Mouse (Mus musculus): ENCODE results near the gene Sytl3.
"Not testable (repeated sequence)": the region's sequence is repeated elsewhere in the genome, so short reads cannot be mapped to it uniquely, and the experiment has no call there.

Gene Sytl3

GRCm38 (mm10) chr17:6646841-6647240 lies 12.1 kb upstream of the Sytl3 start:
- DNase-seq (ENCODE audit: low spot score in 2 of 2): not testable (repeated sequence)

GRCm38 (mm10) chr17:6647452-6647851 lies 11.4 kb upstream of the Sytl3 start:
- not testable (repeated sequence) for DNase-seq (ENCODE audit: low spot score in 2 of 2)

- peak in 1 of 2 experiments; percentile 70 for DNase-seq (ENCODE audit: low spot score in 2 of 2)
Measured at GRCm38 (mm10) chr17:6650904-6651565, 7.9 kb upstream of the Sytl3 start.

- DNase-seq (ENCODE audit: low spot score in 2 of 2): not testable (repeated sequence)
Measured at GRCm38 (mm10) chr17:6653341-6653946, 5.4 kb upstream of the Sytl3 start.

- not testable (repeated sequence) for DNase-seq (ENCODE audit: low spot score in 2 of 2)
Measured at GRCm38 (mm10) chr17:6655087-6655511, 3.8 kb upstream of the Sytl3 start.

GRCm38 (mm10) chr17:6655567-6656281 lies 3.2 kb upstream of the Sytl3 start, which contains the start of gene Dynlt1f:
Gene Dynlt1f (minus strand): TSS chr17:6655900.
- DNase-seq (ENCODE audit: low spot score in 2 of 2): peak in 1 of 2 experiments; percentile 54

GRCm38 (mm10) chr17:6656471-6656870 lies 2.4 kb upstream of the Sytl3 start:
- not testable (repeated sequence) for DNase-seq (ENCODE audit: low spot score in 2 of 2)

- not testable (repeated sequence) for DNase-seq (ENCODE audit: low spot score in 2 of 2)
Measured at GRCm38 (mm10) chr17:6660589-6660988, 1.7 kb downstream of the Sytl3 start.

- not testable (repeated sequence) for DNase-seq (ENCODE audit: low spot score in 2 of 2)
Measured at GRCm38 (mm10) chr17:6661093-6661816, 2.4 kb downstream of the Sytl3 start.

GRCm38 (mm10) chr17:6662840-6663239 lies 3.9 kb downstream of the Sytl3 start:
- DNase-seq (ENCODE audit: low spot score in 2 of 2): not testable (repeated sequence)

- DNase-seq (ENCODE audit: low spot score in 2 of 2): not testable (repeated sequence)
Measured at GRCm38 (mm10) chr17:6665389-6665788, 6.5 kb downstream of the Sytl3 start.

GRCm38 (mm10) chr17:6668522-6668921 lies 9.6 kb downstream of the Sytl3 start:
- not testable (repeated sequence) for DNase-seq (ENCODE audit: low spot score in 2 of 2)

GRCm38 (mm10) chr17:6674297-6674696 lies 15.4 kb downstream of the Sytl3 start:
- not testable (repeated sequence) for DNase-seq (ENCODE audit: low spot score in 2 of 2)

- not testable (repeated sequence) for DNase-seq (ENCODE audit: low spot score in 2 of 2)
Measured at GRCm38 (mm10) chr17:6678063-6678462, 19.2 kb downstream of the Sytl3 start.

- not testable (repeated sequence) for DNase-seq (ENCODE audit: low spot score in 2 of 2)
Measured at GRCm38 (mm10) chr17:6681721-6682120, 22.8 kb downstream of the Sytl3 start.

- not testable (repeated sequence) for DNase-seq (ENCODE audit: low spot score in 2 of 2)
Measured at GRCm38 (mm10) chr17:6683702-6684101, 24.8 kb downstream of the Sytl3 start.

GRCm38 (mm10) chr17:6684464-6685287 lies 25.8 kb downstream of the Sytl3 start:
- DNase-seq (ENCODE audit: low spot score in 2 of 2): not testable (repeated sequence)

- DNase-seq (ENCODE audit: low spot score in 2 of 2): not testable (repeated sequence)
Measured at GRCm38 (mm10) chr17:6685288-6685818, 26.5 kb downstream of the Sytl3 start.

- DNase-seq (ENCODE audit: low spot score in 2 of 2): not testable (repeated sequence)
Measured at GRCm38 (mm10) chr17:6686299-6686971, 27.5 kb downstream of the Sytl3 start.

- not testable (repeated sequence) for DNase-seq (ENCODE audit: low spot score in 2 of 2)
Measured at GRCm38 (mm10) chr17:6689344-6689743, 30.5 kb downstream of the Sytl3 start.

Data from right cerebral cortex, postnatal 36 days (tissue).